Mouse (Mus musculus) left cerebral cortex, postnatal 10 days (tissue): ENCODE measurements around the gene Ddx10. TPM values are rescaled to one million over a fixed set of nuclear protein-coding genes. Genes with fewer than 3 reads are reported as not detected.
A peak's percentile ranks its signal among the peaks of the same experiment; 100 is the strongest.

Experiments
- DNase-seq, 2 experiments: peaks; one replicate each; pipeline ENCODE4 v3.0.0; 2021 to 2022; ENCODE audit warnings: low spot score in 2 of 2, mixed read lengths in 1 of 2; ENCODE audit errors: extremely low spot score in 1 of 2
- intact Hi-C: fragments of 180-260 bp; cut with DNase I; formaldehyde crosslinking; loops from one replicate; pipeline ENCODE4 v1.15.1; 2025
- total RNA-seq, 2 experiments: library from RNA; stranded (reverse); gene quantifications; 2 replicates each; pipeline ENCODE4 v1.2.3; 2021

Gene Ddx10
- total RNA-seq = 10 to 100 TPM; 22.1 to 22.7 TPM

- intact Hi-C loops = no loop called here
- DNase-seq = peak; percentile 98
These were observed at the start of gene Ddx10 for GRCm38 (mm10) chr9:53247953-53248397. Gene Ddx10, minus strand, starts transcription at chr9:53248053.

DNA sequence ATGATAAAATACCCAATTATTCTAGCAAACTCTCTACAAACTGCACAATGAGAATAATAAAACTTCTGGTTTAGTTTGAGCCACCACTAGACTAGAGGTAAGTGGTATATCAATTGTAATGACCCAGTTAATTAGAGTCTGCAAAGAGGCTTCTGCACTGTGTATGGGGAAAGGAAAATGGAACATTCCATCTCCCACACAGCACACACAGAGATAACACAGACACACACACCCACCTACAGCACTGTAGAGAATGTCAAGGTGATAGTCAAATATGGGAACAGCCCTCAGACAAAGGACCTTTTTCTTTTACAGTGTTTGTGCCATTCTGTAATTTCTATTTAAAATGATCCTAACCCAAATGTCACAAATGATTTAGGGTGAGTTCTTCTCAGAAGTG is 45.0 kb upstream of the Ddx10 start:
- no peak for DNase-seq
- intact Hi-C loops = no loop called here

- intact Hi-C loops = no loop called here
- DNase-seq = no peak
These were observed 42.2 kb upstream of the Ddx10 start for GRCm38 (mm10) chr9:53290006-53290405.

- DNase-seq = no peak
- intact Hi-C loops = no loop called here
These were observed 38.9 kb upstream of the Ddx10 start for GRCm38 (mm10) chr9:53286793-53287192.

DNA sequence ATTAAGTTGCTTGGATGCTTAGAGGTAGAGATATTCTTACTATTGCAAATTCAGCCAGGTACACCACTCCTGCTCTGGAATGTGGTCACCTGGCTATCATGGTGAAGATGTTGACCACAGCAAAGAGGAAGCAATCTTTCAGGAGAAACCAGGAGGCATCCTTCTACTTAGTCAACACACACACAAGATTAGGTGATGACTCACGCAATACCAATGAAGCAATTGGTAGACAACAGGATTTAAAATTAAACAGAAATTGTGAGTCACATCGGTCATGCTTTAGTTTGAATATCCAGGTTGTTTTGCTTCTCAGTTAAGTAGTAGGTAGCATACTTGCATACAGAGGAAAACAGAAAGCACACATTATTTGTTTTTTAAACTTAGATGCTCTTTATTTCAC is 31.1 kb upstream of the Ddx10 start:
- intact Hi-C loops = no loop called here
- no peak for DNase-seq

- DNase-seq = no peak
- intact Hi-C loops = no loop called here
These were observed 28.5 kb upstream of the Ddx10 start for GRCm38 (mm10) chr9:53276381-53276780.

- DNase-seq = no peak
- intact Hi-C loops = no loop called here
These were observed 24.9 kb upstream of the Ddx10 start for GRCm38 (mm10) chr9:53272714-53273113.

- no peak for DNase-seq
- intact Hi-C loops = no loop called here
These were observed 24.4 kb upstream of the Ddx10 start for GRCm38 (mm10) chr9:53272207-53272606.

DNA sequence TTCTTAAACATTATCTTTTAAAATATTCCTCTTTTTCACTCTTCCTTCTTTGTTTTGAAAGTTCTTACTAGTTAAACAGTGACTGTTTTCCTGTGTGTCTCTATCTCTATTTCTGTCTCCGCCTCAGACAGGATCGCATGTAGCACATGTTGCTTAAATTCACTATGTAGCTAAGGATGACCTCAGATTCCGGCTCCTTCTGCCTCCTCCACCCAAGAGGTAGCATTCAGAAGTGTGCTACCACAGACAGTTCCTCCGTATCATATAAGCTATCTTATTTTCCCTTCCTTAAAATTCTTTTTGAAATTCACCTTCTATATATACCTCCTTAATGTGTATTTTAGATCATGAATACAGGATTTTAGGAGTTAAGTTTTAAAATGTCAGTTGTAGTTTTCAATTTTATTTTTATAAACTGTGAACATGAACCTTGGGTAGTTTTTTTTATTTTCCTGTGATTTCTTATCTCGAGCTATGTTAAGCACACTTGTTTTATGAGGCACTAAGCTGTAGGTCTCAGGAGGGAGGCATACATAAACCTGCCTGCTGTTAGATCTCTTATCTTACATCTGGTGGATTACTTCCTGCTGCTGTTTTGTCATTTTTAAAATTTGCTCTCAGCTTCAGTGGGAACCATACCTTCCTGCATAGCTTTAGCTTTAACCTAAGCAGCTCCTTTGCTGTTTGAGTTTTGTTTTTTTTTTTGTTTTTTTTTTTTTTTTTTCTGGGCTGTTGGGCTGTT is 23.6 kb upstream of the Ddx10 start:
- no peak for DNase-seq
- intact Hi-C loops = no loop called here

- no peak for DNase-seq
- intact Hi-C loops = no loop called here
These were observed 21.6 kb upstream of the Ddx10 start for GRCm38 (mm10) chr9:53269466-53269755.

GRCm38 (mm10) chr9:53268731-53269465 is 21.0 kb upstream of the Ddx10 start:
- DNase-seq = peak in 1 of 2 experiments; percentile 44

GRCm38 (mm10) chr9:53268036-53268435 is 20.2 kb upstream of the Ddx10 start:
- intact Hi-C loops = no loop called here
- DNase-seq = no peak

More at GRCm38 (mm10) chr9:53268731-53269465, 21.0 kb upstream of the Ddx10 start:
- intact Hi-C loops = no loop called here

DNA sequence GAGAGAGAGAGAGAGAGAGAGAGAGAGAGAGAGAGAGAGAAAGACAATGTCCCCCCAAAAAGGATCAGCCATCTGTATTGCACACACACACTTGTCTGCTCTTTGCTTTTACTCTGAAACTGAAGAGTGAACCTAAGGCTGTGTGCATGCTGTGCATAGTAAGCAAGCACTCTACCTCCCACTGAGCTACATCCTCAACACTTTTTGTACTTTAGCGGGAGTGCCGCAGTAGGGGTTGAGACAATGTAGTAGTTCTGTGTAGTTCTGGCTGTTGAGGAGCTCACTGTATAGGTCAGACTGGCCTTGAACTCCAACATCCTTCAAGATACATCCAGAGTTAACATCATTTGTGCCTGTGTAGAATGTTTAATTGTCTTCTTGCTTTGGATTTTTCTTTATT is 17.7 kb upstream of the Ddx10 start:
- intact Hi-C loops = no loop called here

DNA sequence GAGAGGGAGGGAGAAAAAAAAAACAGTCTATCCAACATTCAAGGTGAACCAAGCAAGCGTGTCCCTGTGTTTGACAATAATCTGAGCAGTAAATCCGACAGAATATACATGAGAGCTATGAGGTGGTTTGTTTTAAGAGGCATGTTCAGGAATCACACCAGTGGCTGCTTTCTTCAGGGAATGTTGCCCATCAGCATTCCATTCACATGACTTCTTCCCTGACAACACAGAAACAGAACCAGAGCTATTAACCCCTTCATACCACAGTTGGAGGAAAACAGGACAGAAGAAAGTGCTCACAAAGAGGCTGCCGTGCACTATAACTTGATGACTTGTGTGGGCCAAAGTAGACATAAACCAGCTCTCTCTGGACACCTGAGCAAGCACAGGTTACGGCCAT is 16.5 kb upstream of the Ddx10 start:
- intact Hi-C loops = no loop called here
- no peak for DNase-seq

More for the DNA sequence above, 17.7 kb upstream of the Ddx10 start:
- no peak for DNase-seq

DNA sequence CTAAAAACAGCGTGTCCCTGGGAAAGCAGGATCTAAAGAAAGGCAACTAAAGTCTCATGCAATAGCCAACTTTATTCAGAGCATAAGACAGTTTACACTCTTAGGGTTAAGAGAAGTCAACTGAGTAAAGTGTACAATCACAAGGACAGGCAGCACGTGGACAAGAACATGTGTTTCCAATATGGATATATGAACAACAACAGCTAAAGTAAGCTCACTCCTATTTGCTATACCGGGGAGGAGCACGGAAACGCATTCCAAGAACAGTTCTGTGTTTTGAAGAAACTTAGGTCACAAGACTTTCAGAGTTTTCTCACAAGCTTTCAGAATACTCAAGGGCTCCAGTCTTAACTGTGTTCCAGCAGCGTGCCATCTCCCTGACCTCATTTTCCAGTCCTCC is 10.3 kb upstream of the Ddx10 start:
- no peak for DNase-seq
- intact Hi-C loops = loop anchor here (10.0 kb wide), 1 partner anchor 227 kb away; no protein-coding TSS in a partner anchor

DNA sequence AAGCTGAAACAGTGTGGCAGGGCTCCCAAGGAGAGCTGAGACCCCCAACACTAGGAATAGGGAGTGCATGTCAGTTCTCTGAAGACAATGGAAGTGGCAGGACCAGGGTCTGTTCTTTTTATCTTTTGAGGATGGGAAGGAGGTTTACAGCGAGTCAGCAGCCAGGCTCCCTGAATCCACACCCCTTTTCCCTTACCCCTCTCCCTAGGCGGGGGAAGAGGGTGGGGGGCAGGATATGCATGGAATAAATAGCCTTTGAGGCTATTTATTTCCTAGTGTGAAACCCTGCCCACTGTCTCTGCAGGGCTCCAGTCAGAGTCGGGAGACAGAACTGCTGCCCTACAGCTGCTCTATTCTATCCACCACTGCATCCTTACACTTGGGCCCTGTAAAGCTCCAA is 9.9 kb upstream of the Ddx10 start:
- DNase-seq = peak in 1 of 2 experiments; percentile 60
- intact Hi-C loops = loop anchor here (10.0 kb wide), 1 partner anchor 227 kb away; no protein-coding TSS in a partner anchor

DNA sequence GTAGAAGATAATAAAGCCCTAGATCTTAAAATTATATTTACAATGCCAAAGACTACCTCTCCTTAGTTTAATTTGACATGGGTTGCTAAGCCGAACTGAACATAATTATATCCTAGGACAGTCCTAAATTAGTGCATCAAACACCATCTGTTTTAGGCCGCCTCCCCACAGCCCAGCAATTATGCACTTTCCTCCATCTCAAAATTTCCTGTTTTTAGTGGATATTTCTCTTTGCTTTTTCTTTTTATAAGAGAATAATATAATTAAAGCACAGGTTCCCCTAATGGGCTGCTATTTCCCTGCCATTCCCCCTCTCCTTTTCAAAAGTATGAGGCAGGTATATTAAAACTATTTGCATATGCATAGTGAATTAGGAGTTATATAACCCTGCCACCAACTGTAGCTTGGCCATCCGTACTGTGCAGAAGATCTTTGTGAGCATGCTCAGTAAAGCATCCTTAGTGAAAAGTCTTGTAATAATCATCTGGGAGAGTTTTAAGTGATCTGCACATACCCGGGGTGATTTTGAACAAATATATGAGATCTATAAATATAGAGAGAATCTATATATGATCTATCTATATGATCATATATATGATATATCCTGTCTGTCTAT is 8.9 kb upstream of the Ddx10 start:
- no peak for DNase-seq
- intact Hi-C loops = loop anchor here (10.0 kb wide), 1 partner anchor 228 kb away; no protein-coding TSS in a partner anchor

DNA sequence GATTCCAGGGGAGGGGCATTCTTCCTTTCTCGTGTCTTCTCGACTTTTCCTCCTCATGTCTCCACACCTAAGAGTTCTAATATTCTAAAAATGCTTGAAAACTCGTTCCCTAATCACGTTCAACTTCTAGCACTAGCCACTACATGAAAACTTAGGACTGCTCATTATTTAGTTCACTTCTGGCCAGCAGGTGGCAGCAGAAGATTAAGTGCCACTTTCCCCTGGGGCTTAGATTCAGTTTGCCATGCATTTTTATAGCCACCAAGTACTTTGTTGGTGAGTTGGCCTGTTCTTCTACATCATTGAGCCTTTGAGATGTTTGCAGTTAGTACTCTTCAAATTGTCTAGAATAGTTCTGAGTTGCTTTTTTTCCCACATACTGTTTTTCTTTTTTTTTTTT is 6.5 kb upstream of the Ddx10 start:
- intact Hi-C loops = loop anchor here (2.0 to 10.0 kb wide), 2 partner anchors 144 to 230 kb away; no protein-coding TSS in a partner anchor
- peak; percentile 76 to 79 for DNase-seq

DNA sequence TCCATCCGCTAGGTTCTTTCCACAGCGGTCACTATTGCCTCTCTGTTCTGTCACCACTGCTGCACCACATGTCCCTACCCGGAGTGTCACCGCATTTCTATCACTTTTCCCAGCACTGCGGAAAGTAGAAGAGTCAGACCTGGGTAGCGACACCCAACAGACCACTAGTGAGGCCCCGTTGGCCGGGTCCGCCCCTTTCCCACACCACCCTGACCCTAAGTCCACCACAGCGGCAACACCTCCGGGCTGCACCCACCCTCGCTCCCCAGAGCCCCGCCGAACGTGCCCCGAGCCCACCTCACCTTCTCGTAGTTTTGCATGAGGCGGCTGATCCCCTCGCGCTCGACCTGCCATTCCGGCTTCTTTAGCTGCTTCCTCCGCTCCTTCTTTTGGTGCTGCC is 337 bp downstream of the Ddx10 start:
- intact Hi-C loops = no loop called here
- DNase-seq = no peak

DNA sequence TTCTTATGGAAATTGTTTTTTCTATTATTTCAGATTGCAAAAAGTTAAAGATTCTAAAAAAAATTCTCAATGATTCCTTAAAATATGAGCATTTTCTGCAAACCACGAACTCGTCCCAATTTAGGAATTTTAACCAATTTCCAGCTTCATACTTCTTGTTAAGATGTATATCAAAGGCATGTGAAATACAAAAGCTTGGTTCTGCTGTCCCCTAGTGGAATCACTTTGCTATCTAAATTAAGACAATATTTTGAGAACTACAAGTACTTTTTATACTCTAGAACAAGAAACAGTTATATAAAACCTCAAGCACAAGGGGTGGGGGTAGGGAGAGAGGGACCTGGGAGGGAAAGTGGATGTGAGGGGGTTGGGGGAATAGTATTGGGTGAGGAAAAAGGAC is 29.7 kb downstream of the Ddx10 start:
- DNase-seq = peak in 1 of 2 experiments; percentile 59
- intact Hi-C loops = loop anchor here (5.0 kb wide), 1 partner anchor 541 kb away; the partner anchor contains the start of gene AI593442
